Mouse (Mus musculus) small intestine, adult 2 months (tissue): ENCODE measurements at regions not wholly inside any gene's neighbourhood (a gene's known extent, or its start where the extent isn't known, plus 50 kb on each side); places are given as distances from the start of the nearest gene placed in this dataset.

ENCODE experiments used
- H3K27ac ChIP-seq: fragments of 200-500 bp; 2 replicates; pipeline ENCODE4 v1.5.1; 2012; ENCODE audit warnings: low read depth, low read length, control low read depth, inconsistent platforms; ENCODE audit not compliant: insufficient read depth
- H3K27me3 ChIP-seq: fragments of 200-500 bp; 2 replicates; pipeline ENCODE4 v1.6.1; 2012; ENCODE audit warnings: mild to moderate bottlenecking, moderate library complexity, low read length, inconsistent platforms; ENCODE audit not compliant: control insufficient read depth, insufficient read depth
- H3K36me3 ChIP-seq: fragments of 200-500 bp; 2 replicates; pipeline ENCODE4 v1.6.1; 2012; ENCODE audit warnings: mild to moderate bottlenecking, low read length, control low read depth, inconsistent platforms; ENCODE audit not compliant: control insufficient read depth, insufficient read depth
- H3K4me1 ChIP-seq: fragments of 200-500 bp; 2 replicates; pipeline ENCODE4 v1.6.1; 2012; ENCODE audit warnings: low read length, inconsistent platforms, mixed read lengths; ENCODE audit not compliant: control insufficient read depth, insufficient read depth, insufficient read length
- H3K4me3 ChIP-seq: fragments of 200-500 bp; 2 replicates; pipeline ENCODE4 v1.5.1; 2012; ENCODE audit warnings: low read depth, mild to moderate bottlenecking, control low read depth, inconsistent platforms, low read length, moderate library complexity
- CTCF ChIP-seq: fragments of 200-500 bp; IDR thresholded peaks from 2 replicates; pipeline ENCODE4 v1.5.1; 2012; ENCODE audit warnings: low read depth, mild to moderate bottlenecking, control low read depth, inconsistent platforms, low read length, moderate library complexity, mixed read lengths; ENCODE audit not compliant: insufficient replicate concordance, insufficient read length; ENCODE audit errors: extremely low read depth
- POLR2A ChIP-seq: fragments of 200-500 bp; IDR thresholded peaks from 2 replicates; pipeline ENCODE4 v1.6.1; 2012; ENCODE audit warnings: low read depth, mild to moderate bottlenecking, control low read depth, inconsistent platforms, low read length, moderate library complexity
- WGBS: fragments of 180-500 bp; shearing (Covaris S2); methylation state at CpG from one replicate; pipeline ENCODE4 v1.1.7; 2018; 5-methylcytosine and 5-hydroxymethylcytosine counted together

GRCm38 (mm10) chr11:84638353-84638752, 113.0 kb upstream of the Lhx1 start:
- Histone ChIP-seq H3K27me3 (peaks cover 13% of the 10 kb centered on the region), H3K36me3 (no peaks in the 10 kb centered on the region), H3K4me1 (no peaks in the 10 kb centered on the region), H3K27ac (no peak overlapping the region), H3K4me3 (no peak overlapping the region)
- TF ChIP-seq POLR2A (no peak), CTCF (no peak)
- 35% methylated on average over 9 of the region's 9 CpGs for WGBS

GRCm38 (mm10) chr11:84637268-84637667, 111.9 kb upstream of the Lhx1 start:
- 66% methylated on average over 8 of the region's 8 CpGs for WGBS
- Histone ChIP-seq H3K27ac (no peak overlapping the region), H3K27me3 (peaks cover 5% of the 10 kb centered on the region), H3K4me3 (no peak overlapping the region), H3K4me1 (no peaks in the 10 kb centered on the region), H3K36me3 (no peaks in the 10 kb centered on the region)
- no peak for TF ChIP-seq CTCF

- WGBS: 17% methylated on average over 3 of the region's 4 CpGs
- H3K4me3 ChIP-seq: no peak overlapping the region
- TF ChIP-seq POLR2A (no peak), CTCF (no peak)
- no peaks in the 10 kb centered on the region for H3K36me3 ChIP-seq
- H3K4me1 ChIP-seq: no peaks in the 10 kb centered on the region
- H3K27ac ChIP-seq: no peak overlapping the region
- 0 out of 2 replicates have a peak, but pooled peaks cover 2% of the 10 kb centered on the region for H3K27me3 ChIP-seq
Observed at GRCm38 (mm10) chr11:84634990-84635389, 109.7 kb upstream of the Lhx1 start.

GRCm38 (mm10) chr11:84633300-84633699, 108.0 kb upstream of the Lhx1 start:
- WGBS: 30% methylated on average over 8 of the region's 8 CpGs
- Histone ChIP-seq H3K27me3 (0 out of 2 replicates have a peak, but pooled peaks cover 2% of the 10 kb centered on the region), H3K4me1 (no peaks in the 10 kb centered on the region), H3K27ac (no peak overlapping the region), H3K36me3 (no peaks in the 10 kb centered on the region), H3K4me3 (no peak overlapping the region)
- TF ChIP-seq CTCF (no peak), POLR2A (no peak)

DNA sequence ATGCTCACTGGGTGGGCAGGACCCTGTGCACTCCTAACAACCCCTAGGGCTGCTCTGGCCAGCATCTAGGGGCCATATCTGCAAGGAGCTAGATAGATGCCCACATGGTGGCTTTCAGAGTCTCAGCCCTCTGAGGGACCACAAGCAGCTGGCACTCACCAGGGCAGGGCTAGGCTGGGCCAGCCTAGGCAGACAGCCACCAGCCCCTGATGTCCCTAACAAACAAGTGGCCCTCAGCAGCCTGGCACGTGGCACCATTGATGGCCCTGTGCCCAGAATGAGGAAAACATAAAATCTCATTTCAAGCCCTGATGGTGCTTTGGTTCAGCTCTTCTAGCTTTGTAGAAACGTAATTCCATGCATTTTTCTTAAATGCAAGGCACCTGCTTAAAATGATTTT, 102.8 kb upstream of the Lhx1 start:
- 44% methylated on average over 2 of the region's 2 CpGs for WGBS
- no peak overlapping the region for H3K4me3 ChIP-seq
- H3K27me3 ChIP-seq: peaks cover 2% of the 10 kb centered on the region; the same call in 1 of the 2 replicates
- H3K27ac ChIP-seq: no peak overlapping the region
- H3K36me3 ChIP-seq: no peaks in the 10 kb centered on the region
- H3K4me1 ChIP-seq: no peaks in the 10 kb centered on the region
- TF ChIP-seq POLR2A: no peak
- TF ChIP-seq CTCF: no peak

- Histone ChIP-seq H3K4me1 (no peaks in the 10 kb centered on the region), H3K27ac (no peak overlapping the region), H3K36me3 (no peaks in the 10 kb centered on the region), H3K4me3 (no peak overlapping the region), H3K27me3 (peaks cover 2% of the 10 kb centered on the region; the same call in 1 of the 2 replicates)
- no peak for TF ChIP-seq POLR2A
- TF ChIP-seq CTCF: no peak
- WGBS: 56% methylated on average over 11 of the region's 11 CpGs
Observed at GRCm38 (mm10) chr11:84627685-84628084, 102.3 kb upstream of the Lhx1 start.

GRCm38 (mm10) chr11:84627259-84627658, 101.9 kb upstream of the Lhx1 start:
- Histone ChIP-seq H3K27me3 (peaks cover 2% of the 10 kb centered on the region; the same call in 1 of the 2 replicates), H3K4me3 (no peak overlapping the region), H3K27ac (no peak overlapping the region), H3K36me3 (no peaks in the 10 kb centered on the region), H3K4me1 (no peaks in the 10 kb centered on the region)
- TF ChIP-seq POLR2A: no peak
- no peak for TF ChIP-seq CTCF
- WGBS: 65% methylated on average over 2 of the region's 2 CpGs

DNA sequence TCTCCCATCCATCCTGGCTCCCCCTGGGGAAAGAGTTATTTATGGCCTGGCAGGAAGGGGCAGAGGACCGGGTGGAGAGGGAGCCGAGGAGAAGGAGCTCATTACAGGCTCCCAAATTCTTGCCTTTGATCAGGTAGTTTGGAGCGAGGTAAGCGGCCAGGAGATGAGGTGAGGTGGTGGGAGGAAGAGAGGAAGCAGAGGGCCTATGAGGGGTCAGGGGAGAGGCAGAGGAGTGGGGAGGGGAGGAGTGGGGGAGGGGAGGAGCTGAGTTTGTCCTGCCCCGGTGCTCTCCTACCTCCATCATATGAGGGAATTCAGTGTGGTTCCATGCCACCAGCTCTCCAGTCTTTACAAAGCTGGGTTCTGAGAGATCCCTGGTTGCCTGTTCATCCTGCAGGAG, 98.8 kb upstream of the Lhx1 start:
- H3K4me1 ChIP-seq: no peaks in the 10 kb centered on the region
- no peaks in the 10 kb centered on the region for H3K36me3 ChIP-seq
- H3K4me3 ChIP-seq: no peak overlapping the region
- TF ChIP-seq CTCF (no peak), POLR2A (no peak)
- no peaks in the 10 kb centered on the region; the same call in 1 of the 2 replicates for H3K27me3 ChIP-seq
- H3K27ac ChIP-seq: no peak overlapping the region
- 27% methylated on average over 5 of the region's 5 CpGs for WGBS
